Mouse (Mus musculus): ENCODE measurements at regions not wholly inside any gene's neighbourhood (a gene's known extent, or its start where the extent isn't known, plus 50 kb on each side); places are given as distances from the start of the nearest gene placed in this dataset.

DNA sequence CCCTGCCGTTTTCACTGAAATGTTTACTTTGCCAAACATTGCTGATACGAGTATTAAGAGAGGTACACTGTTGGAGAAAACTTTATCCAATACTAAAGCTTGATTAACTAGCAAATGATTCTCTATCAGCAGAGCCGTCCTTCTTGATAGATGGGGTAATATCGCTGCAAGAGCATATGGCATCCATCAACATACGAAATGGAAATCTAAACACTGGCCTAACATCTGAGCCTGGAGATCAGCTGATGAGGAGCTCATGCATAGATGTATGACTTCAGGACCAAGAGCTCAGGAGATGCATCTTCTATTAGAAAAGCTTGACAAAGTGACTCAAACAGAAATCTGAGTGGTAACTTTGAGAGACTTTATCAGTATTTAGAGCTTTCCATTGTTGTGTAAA is 666.5 kb downstream of the Defb40 start:
- no peak for DNase-seq (ENCODE audit: low spot score in 2 of 2)

DNA sequence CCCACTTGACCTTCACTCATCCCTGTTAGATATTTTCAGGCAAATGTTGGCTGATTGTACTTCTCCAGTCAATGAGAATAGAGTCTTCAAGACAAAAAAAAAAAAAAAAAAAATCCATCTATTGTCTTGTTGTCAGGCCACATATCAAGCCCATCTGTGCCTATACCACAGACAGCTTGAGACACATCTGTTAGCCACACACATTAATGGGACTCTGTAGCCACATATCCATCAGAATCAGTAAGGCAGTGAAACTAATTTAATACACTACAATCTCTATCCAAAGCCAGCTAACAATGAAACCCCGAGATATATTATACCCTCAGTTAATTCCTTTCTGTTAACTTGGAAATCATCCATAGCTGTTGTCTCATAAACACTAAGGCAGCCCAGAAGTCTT is 667.1 kb downstream of the Defb40 start:
- DNase-seq (ENCODE audit: low spot score in 2 of 2): no peak

DNA sequence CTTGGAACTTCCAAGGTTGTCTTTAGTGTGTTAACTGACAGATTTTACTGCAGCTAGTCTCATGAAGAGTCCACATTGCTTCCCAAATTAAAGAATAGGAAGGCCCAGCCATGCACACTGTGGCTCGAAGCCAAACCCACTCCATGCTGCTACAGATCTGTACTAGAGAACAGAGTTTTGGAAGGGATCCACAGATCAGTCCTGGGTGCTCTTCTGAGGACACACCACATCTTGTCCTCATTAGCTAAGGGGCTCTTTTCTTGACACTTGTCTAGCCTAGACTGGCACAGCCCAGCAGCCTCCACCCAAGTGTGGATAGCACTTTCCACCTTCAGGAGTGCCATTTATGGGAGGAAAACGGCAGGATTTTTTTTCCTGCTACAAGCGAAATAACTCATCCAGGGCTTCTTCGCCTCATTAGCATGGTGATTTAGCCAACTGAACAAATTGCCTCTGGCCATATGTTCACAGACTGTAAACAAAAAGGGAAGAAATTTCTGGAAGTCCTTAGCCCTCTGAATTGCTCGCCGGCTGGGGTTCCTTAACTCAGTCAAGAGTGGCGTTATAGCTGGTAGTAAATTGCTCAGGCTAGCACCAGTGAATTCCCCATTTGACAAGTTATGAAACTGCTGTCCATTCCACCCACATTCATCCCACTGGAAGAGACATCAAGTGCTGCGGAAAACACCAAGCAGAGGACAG is 690.4 kb downstream of the Defb40 start:
- DNase-seq (ENCODE audit: low spot score in 2 of 2): peak; percentile 19 to 31

DNA sequence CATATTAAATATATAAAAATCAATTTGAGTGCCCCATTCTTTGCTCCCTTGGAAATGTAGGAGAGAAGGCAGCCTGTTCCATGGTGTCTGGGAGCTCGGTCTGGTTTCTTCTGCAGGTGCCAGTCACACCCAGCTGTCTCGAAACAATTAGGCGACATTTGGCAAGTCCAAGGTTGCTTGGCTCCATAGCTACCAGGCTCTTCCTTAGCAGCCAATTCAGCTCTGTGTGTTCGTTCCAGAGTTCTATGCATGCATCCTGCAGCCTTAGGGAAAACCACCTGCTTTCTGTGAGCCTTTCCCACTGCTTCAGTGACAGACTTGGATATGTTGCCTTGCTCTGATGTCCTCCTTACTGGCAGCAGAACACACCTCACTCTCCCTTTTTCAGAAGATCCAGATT is 698.1 kb downstream of the Defb40 start:
- DNase-seq (ENCODE audit: low spot score in 2 of 2): no peak

DNA sequence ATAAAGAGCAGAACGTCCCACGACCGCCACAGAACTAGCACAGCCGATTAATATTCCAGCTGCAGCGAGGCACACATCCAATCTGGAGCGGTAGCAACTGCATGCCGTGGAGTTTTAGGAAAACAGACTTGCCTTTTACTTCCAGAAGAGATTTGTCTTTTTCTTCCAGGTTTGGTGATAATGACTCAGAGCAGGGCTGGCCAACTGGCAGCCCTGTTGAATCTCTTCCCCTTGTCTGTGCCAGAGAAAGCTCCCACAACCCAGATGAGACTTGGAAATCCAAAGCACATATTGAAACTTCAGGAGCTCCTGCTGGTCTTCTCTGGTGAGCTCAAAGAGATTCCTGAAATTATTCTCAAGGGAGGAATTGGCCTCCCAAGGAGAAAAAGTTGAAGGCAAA is 709.8 kb downstream of the Defb40 start:
- DNase-seq (ENCODE audit: low spot score in 2 of 2): peak; percentile 46 to 70

DNA sequence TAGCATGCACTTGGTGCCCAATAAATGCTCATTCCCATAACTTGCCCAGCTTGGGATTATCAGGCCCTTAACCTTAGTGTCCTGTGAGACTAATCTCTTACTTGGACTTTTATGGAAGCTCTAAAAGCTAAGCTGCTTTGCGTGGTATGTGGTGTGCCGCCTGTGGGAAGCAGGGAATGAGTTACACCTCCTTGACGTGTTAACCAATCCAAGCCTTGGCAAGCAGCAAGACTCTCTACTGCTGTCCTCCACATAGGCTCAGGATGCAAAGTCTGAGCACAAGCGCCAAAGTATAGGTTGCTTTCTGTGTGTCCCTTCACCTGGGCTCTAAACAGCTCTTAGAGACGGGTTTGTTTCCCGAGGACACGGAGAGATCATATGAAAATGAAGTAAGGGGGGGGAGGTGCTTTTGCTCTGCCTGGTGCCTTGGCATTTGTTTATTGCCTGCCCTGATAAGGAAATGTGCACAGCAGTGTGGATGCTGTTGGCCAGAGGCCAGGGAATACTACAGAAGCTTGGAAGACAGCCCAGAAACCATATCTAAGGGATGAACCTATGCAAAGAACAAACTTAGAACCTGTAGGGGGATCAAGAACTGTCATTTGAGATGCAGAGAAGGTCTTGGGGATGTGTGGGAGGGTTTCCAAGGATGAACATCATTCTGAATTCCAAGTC is 719.6 kb downstream of the Defb40 start:
- peak; percentile 33 to 52 for DNase-seq (ENCODE audit: low spot score in 2 of 2)

DNA sequence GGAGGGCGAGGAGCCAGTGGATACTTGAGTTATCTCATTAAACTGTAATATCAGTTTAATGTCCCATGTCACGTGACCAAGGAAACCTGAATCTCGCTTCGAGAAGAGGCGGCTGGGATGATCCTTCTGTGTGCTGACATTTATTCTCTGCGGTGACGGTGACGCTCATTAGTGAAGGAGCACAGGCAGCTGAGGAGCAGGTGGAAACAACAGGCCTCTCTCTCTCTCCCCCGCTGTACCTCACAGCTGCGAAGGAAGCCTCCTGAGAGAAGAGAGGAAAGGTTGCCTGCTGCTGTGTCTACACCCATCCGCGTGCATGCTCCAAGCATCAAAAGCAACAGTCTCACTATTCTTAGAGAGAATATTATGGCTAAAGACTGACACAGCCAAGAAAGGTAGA is 731.8 kb downstream of the Defb40 start:
- no peak for DNase-seq (ENCODE audit: low spot score in 2 of 2)

DNA sequence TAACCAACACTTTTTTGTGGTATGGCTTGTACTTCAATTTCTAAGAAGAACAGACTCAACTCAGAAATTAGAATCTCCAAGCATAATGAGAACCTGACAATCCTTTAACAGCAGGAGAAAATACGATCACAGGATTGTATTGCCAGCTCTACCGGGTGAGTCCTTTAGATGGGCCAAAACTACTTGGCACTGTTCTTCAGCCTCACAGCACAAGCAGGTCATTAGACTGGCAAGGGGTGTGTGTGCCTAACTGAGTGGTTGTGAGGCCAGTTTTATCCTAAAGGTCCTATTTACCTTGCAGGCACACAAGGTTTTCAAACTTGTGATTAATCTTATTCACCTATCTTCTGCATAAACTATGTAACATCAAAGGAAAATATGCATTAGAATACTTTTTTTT is 760.5 kb downstream of the Defb40 start:
- no peak for DNase-seq (ENCODE audit: low spot score in 2 of 2)

DNA sequence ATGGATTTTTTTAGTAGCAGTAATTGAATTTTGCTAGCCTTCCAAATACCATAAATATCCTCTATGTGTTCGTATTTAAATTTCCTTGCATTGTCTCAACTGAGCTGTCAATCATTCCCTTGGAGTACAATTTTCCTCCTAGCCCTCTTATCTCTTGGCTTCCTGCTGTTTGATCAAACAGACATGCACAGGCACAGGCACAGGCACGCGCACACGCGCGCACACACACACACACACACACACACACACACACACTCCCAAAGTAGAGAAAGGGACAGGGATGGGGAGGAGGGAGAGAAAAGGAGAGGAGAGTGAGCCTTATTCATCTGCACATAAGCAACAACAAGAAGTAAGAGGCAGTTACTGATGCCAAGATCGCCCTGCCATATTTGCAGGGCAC is 760.9 kb downstream of the Defb40 start:
- DNase-seq (ENCODE audit: low spot score in 2 of 2): no peak

DNA sequence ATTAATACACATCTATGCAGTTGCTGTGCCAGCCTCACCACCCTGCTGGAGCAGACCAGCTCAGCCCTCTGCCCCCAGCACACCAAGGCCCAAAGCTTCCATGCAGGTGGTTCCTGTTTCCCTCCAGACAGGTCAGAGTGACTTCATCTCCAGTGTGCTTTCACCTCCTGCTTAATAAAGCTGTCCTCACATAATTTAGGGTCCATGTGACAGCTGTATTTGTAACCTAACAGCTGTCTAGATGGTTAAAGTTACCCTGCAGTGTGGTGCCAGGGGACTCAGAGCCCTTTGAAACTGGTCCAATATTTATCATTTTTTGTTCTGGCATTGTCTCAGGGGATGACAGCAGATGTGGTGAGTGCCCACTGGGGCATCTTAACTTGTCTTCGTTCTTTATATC is 761.5 kb downstream of the Defb40 start:
- no peak for DNase-seq (ENCODE audit: low spot score in 2 of 2)

DNA sequence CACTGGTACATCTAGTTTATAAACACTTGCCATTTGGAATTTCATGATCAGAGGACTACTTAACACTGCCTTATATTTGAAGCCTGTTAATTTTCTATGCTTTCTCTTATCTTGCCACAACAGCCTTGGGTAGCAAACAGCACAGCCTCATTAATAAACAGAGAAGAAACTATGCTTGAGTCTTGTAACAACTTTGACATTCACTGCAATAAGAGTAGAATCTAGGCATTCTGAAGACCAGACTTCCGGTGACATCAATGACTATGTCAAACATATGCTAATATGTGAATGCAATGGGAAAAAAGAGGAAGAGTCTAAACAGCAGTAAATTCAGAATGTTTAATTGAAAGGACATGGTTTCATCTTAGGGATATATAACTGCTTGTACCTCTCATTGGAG is 768.0 kb downstream of the Defb40 start:
- no peak for DNase-seq (ENCODE audit: low spot score in 2 of 2)

DNA sequence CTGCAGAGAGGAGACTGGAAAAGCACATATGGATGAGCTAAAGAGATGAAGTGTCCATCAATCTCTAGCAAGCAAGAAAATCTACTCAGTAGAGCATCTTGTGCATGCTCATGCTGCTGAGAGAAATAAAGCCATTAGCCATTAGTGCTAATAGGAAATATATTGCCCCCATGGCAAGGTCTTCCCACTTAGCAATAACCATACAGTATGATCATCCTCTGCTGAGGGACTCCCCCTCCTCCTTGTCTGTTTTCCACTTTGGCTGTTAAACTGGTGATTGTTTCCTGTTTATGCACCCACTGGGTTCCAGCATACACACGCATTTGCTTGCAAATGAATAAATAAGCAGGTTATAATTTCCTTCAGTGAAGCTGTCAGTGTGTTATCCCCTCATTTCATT is 769.4 kb downstream of the Defb40 start:
- DNase-seq (ENCODE audit: low spot score in 2 of 2): no peak

DNA sequence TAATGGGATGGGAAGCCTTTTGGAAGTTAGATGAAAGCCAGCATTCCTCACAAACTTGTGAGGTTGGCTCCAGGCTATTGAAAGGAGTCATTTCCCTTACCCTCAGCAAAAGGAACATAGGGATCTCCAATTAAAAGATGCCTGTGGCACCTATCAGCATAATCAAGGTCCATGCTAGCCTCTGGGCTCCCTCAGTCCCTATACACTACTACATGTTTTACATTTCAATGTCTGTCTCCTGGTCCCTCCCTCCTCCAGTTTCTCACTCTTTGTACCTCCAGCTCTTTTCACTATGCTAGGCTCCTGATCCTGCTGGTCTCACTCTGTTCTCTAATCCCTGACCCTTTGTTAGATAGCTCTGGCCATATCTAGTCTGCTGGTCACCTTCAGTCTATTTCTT is 790.6 kb downstream of the Defb40 start:
- DNase-seq (ENCODE audit: low spot score in 2 of 2): no peak

DNA sequence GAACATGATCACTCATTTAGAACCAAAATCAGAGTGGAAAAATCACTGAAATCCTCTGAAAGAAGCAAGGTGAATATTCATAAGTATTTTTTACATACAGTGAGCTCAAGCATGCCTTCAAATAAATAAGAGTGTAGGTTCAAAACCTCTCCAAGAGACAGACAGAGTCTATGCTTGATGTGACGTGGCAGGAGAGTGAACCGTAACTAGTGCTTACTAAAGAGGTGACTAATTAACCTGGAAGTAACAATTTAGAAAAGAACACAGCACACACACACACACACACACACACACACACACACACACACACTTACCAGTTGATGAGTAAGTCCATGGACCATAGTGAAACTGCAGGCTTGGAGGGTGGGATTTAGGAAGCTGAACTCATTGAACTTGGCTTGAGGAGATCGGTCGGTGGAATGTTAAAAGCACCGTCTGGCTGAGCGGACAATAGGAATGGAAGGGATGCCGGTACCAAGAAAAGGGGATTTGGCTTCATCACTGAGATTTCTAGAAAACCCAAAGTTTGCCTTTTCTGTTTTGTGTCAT is 802.4 kb downstream of the Defb40 start:
- DNase-seq (ENCODE audit: low spot score in 2 of 2): no peak

DNA sequence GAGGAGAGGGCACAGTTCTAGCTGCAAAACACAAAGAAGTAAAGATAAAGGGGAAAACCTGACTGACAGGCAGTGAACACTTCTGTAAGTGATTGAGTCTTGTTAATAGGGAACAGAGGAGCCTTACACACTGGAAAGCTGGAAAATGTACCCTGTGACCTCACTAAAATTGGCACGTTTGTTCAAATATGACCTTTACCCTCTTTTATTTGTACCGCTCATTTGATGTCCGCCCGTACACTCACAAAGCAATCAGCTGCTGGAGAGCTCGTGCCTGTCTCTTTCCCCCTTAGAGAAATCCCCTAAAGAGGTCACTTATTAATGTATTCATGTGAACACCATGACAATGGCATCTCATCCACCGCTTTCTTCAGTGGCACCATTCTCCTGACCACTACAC is 819.4 kb downstream of the Defb40 start:
- DNase-seq (ENCODE audit: low spot score in 2 of 2): no peak

DNA sequence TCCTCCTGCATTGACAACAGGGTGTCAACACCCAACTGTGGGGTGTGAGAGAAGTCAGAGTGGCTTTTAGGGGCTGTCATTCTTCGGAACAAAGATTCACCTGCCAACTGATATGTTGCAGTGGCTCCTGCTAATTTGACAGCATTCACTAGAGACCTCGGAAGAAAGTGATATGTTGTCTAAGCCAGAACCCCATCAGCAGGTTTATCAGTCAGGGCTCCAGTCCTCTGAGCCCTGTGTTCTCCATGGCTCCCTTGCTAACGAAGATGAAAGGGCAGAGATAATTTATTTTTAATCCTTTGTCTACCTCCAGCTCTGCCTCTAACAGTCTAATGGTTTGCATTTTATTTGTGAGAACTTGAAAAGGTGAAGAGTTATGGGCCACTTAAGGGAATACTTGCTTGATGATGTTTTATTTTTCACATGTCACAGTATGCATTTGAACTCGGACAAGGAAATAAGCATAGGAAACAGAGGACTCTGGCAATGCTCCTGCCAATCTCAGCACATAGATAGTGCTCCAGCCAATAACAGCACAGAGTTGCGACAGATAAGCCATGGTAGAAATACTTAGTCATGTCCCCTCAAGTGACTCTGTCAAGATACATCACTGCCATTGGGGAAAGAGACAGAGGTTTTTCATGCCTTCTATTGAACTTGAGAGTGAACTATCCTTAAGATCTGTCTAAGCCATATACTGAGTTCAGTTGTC is 862.6 kb downstream of the Defb40 start:
- no peak for DNase-seq (ENCODE audit: low spot score in 2 of 2)

DNA sequence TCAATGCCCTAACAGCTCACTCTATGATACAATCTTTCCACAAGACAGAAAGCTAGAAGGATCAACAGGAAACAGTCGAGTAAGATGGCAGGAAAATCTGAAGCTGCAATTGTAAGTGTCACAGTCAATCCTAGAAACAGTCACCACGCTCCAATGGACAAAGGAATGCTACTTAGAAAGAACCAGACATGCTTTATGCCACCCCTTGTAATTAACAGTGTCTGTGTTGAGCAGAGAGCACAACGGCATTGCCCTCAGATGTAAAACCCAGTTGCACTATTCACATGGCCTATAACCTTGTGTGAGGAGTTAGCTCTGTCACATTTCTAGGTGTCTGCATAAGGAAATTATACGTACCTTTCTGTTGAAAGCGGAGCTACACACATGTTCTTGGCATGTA is 864.8 kb downstream of the Defb40 start:
- no peak for DNase-seq (ENCODE audit: low spot score in 2 of 2)

DNA sequence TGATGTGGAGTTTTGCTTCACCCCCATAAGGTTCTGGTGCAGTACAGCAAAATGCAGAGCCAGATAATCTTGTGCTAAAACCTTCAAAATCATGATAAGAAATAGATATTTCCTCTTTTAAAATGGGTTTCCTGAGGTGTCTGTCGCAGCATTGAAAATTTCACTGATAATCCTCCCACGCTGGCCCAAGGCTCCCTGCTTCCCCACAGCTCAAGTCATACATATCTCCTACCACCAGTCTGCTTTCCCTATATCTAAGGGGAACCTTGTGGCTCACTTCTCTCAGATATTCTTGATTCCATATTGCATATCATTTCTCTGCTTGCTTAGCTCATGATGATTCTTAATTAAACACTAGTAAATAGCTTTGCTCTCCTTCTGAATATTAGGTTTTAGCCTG is 868.6 kb downstream of the Defb40 start:
- no peak for DNase-seq (ENCODE audit: low spot score in 2 of 2)

DNA sequence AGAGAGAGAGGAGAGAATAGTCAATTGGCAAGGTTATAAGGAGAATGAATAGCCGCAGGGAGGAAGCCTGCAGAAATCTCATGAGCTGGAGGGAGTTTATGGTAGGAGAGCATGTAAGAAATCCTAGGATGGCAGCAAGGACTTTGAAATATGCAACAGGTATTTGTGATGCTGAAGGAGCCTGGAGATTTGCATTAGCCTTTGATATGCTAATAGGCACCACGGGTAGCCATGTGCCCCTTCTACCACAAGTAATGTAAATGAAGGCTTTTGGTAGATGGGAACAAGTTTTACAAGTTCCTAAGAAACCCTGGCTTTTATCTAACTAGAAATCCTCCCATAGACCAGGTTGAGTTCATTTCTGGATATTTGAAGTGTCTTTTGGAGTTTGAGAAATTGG is 871.2 kb downstream of the Defb40 start:
- no peak for DNase-seq (ENCODE audit: low spot score in 2 of 2)

DNA sequence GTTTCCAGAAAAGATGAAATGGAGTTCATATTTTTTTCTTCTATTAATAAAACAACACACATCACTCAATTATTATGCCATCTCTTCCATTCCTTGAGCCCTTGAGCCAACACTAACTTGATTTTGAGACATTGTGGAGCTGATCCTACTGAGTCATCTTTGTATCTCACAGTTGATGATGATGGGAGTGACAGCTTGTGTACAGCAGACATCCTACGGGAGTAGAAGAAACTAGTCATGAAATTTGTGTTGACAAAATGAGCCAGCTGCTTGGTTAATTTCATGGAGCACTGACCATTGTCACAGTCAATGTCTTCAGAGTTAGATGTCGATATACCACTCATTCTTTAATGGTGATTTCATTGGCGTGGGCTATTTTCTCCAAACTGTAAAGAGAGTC is 912.6 kb downstream of the Defb40 start:
- DNase-seq (ENCODE audit: low spot score in 2 of 2): no peak

DNA sequence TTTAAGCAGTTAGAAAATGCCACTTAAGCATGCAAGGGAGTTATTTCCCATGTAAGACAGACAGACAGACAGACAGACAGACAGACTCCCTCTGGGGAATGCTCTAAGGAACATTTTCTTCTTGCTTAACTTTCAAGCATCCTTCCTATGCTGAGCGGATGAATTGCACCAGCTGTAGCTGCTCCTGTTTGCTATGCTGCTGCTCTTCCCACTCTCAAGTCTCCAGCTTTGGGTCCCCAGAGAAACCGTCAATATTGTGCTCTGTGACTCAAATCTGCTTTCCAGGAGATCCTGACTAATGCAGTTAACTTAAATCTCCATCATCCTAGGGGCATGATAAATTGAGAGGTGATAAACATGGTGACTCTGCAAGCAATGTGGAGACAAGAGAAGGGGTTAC is 918.5 kb downstream of the Defb40 start:
- no peak for DNase-seq (ENCODE audit: low spot score in 2 of 2)

DNA sequence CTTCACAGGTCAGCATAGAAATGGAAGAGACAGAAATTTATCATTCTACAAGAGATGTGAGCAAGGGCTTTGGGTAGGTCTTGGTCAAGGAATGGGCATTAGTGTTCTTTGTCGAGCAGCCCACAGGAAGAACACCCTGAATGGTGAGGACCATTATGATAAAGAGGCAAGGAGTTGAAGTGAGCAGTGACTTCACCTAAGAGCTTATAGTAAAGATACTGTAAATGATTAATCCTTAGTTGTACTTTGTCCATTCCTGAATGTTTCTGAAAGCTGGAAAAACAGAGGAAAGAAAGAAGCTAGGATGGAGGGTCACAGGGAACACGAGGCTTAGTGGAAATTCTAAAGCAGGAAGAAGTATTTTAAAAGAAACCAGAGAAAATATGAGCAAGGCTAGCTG is 956.9 kb downstream of the Defb40 start:
- no peak for DNase-seq (ENCODE audit: low spot score in 2 of 2)

DNA sequence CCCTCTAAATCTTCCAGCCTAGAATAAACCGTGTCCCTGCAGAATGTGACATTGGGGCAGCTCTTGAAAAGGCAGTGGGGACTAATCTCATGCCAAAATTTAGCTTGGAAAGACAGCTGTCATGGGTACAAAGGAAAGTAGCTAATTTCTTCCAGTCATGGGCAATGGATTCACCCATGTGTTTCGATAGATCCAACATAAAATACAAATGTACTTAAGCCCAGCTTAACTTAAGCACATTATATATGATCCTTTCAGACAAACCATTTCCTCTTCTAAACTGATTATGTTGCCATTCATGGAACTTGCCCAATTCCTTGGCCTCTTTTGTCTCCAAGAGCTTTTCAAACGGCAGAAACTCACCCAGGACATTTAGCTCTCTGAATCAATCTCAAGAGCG is 970.5 kb downstream of the Defb40 start:
- no peak for DNase-seq (ENCODE audit: low spot score in 2 of 2)

Measured in frontal cortex, postnatal 36 days (tissue).